23 mouse cellular contexts compared by ENCODE assay signal in the genomic region with DNA sequence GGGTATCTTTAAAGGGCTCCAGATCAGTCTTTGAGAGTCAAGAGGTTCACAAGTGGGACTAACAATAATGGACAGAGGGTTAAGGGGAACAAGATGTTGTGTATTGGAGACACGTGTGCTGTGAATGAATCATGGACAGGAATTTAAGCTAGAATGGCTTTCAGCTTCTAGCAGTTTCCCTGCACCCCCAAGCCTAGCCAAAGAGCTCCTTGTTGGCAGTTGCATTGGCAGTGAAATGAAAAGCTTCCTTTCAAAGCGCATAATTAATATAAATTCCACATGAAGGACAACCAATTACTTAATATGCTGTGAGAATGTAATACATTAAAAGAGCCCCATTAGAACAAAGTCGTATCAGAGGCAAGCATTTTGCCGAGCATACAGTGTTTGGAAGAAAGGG.
DNase-seq lines count a peak whose midpoint lies in the region; ATAC-seq and TF ChIP-seq lines count a peak whose summit lies in the region.
"Had no signal": no experiment of that assay in that cellular context is flagged by ENCODE, and none has a peak within 500 bp of the region (broad histone marks: within the 10 kb centered on the region; RNA-seq: fewer than 3 reads in every experiment).

No protein-coding gene starts in this region.

- H3K4me1 ChIP-seq in forebrain, embryonic 16.5 days (replicated peaks; ENCODE audit: control insufficient read depth, insufficient read depth, low read length): peaks cover 16% of the 10 kb centered on the region
- peaks cover 11% of the 10 kb centered on the region for H3K4me1 ChIP-seq in forebrain, embryonic 13.5 days
- H3K4me1 ChIP-seq in hindbrain, postnatal 0 days (ENCODE audit: insufficient read depth, low read length): no peaks in the 10 kb centered on the region
- H3K4me1 ChIP-seq in hindbrain, embryonic 10.5 days (replicated peaks): peaks cover 33% of the 10 kb centered on the region
- no peaks in the 10 kb centered on the region for H3K4me1 ChIP-seq in midbrain, postnatal 0 days (ENCODE audit: insufficient read depth, low read length)
- H3K4me1 ChIP-seq in midbrain, embryonic 11.5 days (ENCODE audit: control insufficient read depth, insufficient read depth, low read length): peaks cover 2% of the 10 kb centered on the region; the same call in 1 of the 2 replicates

- no peak for TF ChIP-seq CTCF in hindbrain, postnatal 0 days (IDR thresholded peaks at IDR 0.05; ENCODE audit: low read depth)
- no peak for TF ChIP-seq CTCF in midbrain, postnatal 0 days (IDR thresholded peaks at IDR 0.05)

- no peak overlapping the region for H3K4me3 ChIP-seq in forebrain, embryonic 16.5 days (replicated peaks; ENCODE audit: low read length)
- no peak overlapping the region for H3K4me3 ChIP-seq in forebrain, embryonic 13.5 days
- no peak overlapping the region for H3K4me3 ChIP-seq in hindbrain, postnatal 0 days (ENCODE audit: low read length)
- no peak overlapping the region for H3K4me3 ChIP-seq in hindbrain, embryonic 10.5 days
- no peak overlapping the region for H3K4me3 ChIP-seq in midbrain, postnatal 0 days (ENCODE audit: low read depth, low read length)
- H3K4me3 ChIP-seq in midbrain, embryonic 11.5 days (ENCODE audit: low read depth, low read length): no peak overlapping the region
- H3K4me3 ChIP-seq: forebrain, embryonic 12.5 days; heart, adult 2 months had no signal

- H3K27me3 ChIP-seq in forebrain, embryonic 16.5 days (replicated peaks; ENCODE audit: control insufficient read depth, insufficient read depth, low read length): no peaks in the 10 kb centered on the region
- H3K27me3 ChIP-seq in forebrain, embryonic 13.5 days: no peaks in the 10 kb centered on the region; the same call in 1 of the 2 replicates
- peaks cover 5% of the 10 kb centered on the region; the same call in 1 of the 2 replicates for H3K27me3 ChIP-seq in hindbrain, postnatal 0 days (ENCODE audit: insufficient read depth, low read length)
- peaks cover 16% of the 10 kb centered on the region for H3K27me3 ChIP-seq in hindbrain, embryonic 10.5 days (ENCODE audit: insufficient read depth, poor library complexity, severe bottlenecking)
- H3K27me3 ChIP-seq in midbrain, postnatal 0 days (ENCODE audit: insufficient read depth, low read length): no peaks in the 10 kb centered on the region
- no peaks in the 10 kb centered on the region for H3K27me3 ChIP-seq in midbrain, embryonic 11.5 days (ENCODE audit: control insufficient read depth, insufficient read depth, low read length)

- peak; percentile 15; the same call in 1 of the 2 replicates for ATAC-seq in forebrain, embryonic 16.5 days
- ATAC-seq in forebrain, embryonic 13.5 days: no peak
- 0 out of 2 replicates have a peak, but pooled peaks have one; percentile 29 for ATAC-seq in hindbrain, postnatal 0 days
- no peak for ATAC-seq in midbrain, postnatal 0 days (ENCODE audit: low FRiP score)
- no peak for ATAC-seq in midbrain, embryonic 11.5 days (ENCODE audit: low FRiP score)
- ATAC-seq: activated CD4-positive, CD25-positive, alpha-beta regulatory T cell, adult 4 months; CD4-positive, CD25-positive, alpha-beta regulatory T cell, adult 4 months; intestine, postnatal 0 days had no signal

- no peaks in the 10 kb centered on the region for H3K9me3 ChIP-seq in forebrain, embryonic 16.5 days (ENCODE audit: control insufficient read depth, low read length)
- no peaks in the 10 kb centered on the region for H3K9me3 ChIP-seq in forebrain, embryonic 13.5 days (replicated peaks)
- no peaks in the 10 kb centered on the region for H3K9me3 ChIP-seq in hindbrain, postnatal 0 days (ENCODE audit: low read length)
- H3K9me3 ChIP-seq in hindbrain, embryonic 10.5 days: no peaks in the 10 kb centered on the region
- no peaks in the 10 kb centered on the region for H3K9me3 ChIP-seq in midbrain, postnatal 0 days (ENCODE audit: low read length)
- H3K9me3 ChIP-seq in midbrain, embryonic 11.5 days (ENCODE audit: control insufficient read depth, low read length): no peaks in the 10 kb centered on the region
- H3K9me3 ChIP-seq: forebrain, embryonic 12.5 days had no signal

- no peaks in the 10 kb centered on the region for H3K36me3 ChIP-seq in forebrain, embryonic 16.5 days (ENCODE audit: control insufficient read depth, insufficient read depth)
- no peaks in the 10 kb centered on the region for H3K36me3 ChIP-seq in forebrain, embryonic 13.5 days (ENCODE audit: poor library complexity, severe bottlenecking)
- no peaks in the 10 kb centered on the region for H3K36me3 ChIP-seq in hindbrain, postnatal 0 days (ENCODE audit: insufficient read depth, low read length)
- no peaks in the 10 kb centered on the region for H3K36me3 ChIP-seq in hindbrain, embryonic 10.5 days
- no peaks in the 10 kb centered on the region for H3K36me3 ChIP-seq in midbrain, postnatal 0 days (ENCODE audit: insufficient read depth, low read length)
- no peaks in the 10 kb centered on the region for H3K36me3 ChIP-seq in midbrain, embryonic 11.5 days (ENCODE audit: control insufficient read depth, insufficient read depth, low read length)
- H3K36me3 ChIP-seq: forebrain, embryonic 12.5 days had no signal

- H3K9ac ChIP-seq in forebrain, embryonic 16.5 days (replicated peaks; ENCODE audit: low read depth, low read length): no peak overlapping the region
- H3K9ac ChIP-seq in forebrain, embryonic 13.5 days: no peak overlapping the region
- H3K9ac ChIP-seq in hindbrain, postnatal 0 days (replicated peaks; ENCODE audit: low read length): no peak overlapping the region
- H3K9ac ChIP-seq in midbrain, postnatal 0 days (replicated peaks; ENCODE audit: low read length, poor library complexity, severe bottlenecking): no peak overlapping the region
- no peak overlapping the region for H3K9ac ChIP-seq in midbrain, embryonic 11.5 days (ENCODE audit: low read length)
- H3K9ac ChIP-seq: forebrain, embryonic 12.5 days; hindbrain, embryonic 14.5 days had no signal

- WGBS in forebrain, embryonic 16.5 days: 21% methylated on average over 4 of the region's 4 CpGs
- WGBS in forebrain, embryonic 13.5 days: 34% methylated on average over 4 of the region's 4 CpGs
- WGBS in hindbrain, postnatal 0 days: 52% methylated on average over 4 of the region's 4 CpGs
- 83% methylated on average over 4 of the region's 4 CpGs for WGBS in hindbrain, embryonic 10.5 days
- WGBS in midbrain, postnatal 0 days: 64% methylated on average over 4 of the region's 4 CpGs
- 79% methylated on average over 4 of the region's 4 CpGs for WGBS in midbrain, embryonic 11.5 days

- H3K4me2 ChIP-seq in forebrain, embryonic 16.5 days (ENCODE audit: low read length): no peak overlapping the region
- H3K4me2 ChIP-seq in forebrain, embryonic 13.5 days: no peak overlapping the region
- H3K4me2 ChIP-seq in hindbrain, postnatal 0 days (ENCODE audit: low read depth, low read length): no peak overlapping the region
- H3K4me2 ChIP-seq in midbrain, postnatal 0 days (ENCODE audit: low read depth, low read length, poor library complexity, severe bottlenecking): no peak overlapping the region
- H3K4me2 ChIP-seq in midbrain, embryonic 11.5 days: no peak overlapping the region
- H3K4me2 ChIP-seq: forebrain, embryonic 12.5 days; heart, embryonic 11.5 days; hindbrain, embryonic 14.5 days had no signal

- peak; percentile 23 for DNase-seq in hindbrain, postnatal 0 days (ENCODE audit: low spot score)
- no peak for DNase-seq in hindbrain, embryonic 10.5 days (ENCODE audit: low spot score)
- peak; percentile 32 for DNase-seq in midbrain, postnatal 0 days (ENCODE audit: low spot score)
- no peak for DNase-seq in midbrain, embryonic 11.5 days (ENCODE audit: low spot score, missing footprints)
- DNase-seq in cerebellum, postnatal 4 days (ENCODE audit: low spot score in 2 of 2): no peak
- DNase-seq: adrenal gland, adult 8-10 months; adrenal gland, postnatal 25 days; cerebellum, adult 18-20 months; cerebellum, adult 9-10 months; cerebellum, postnatal 14 days; gastrocnemius, postnatal 10 days; gastrocnemius, postnatal 36 days; heart, adult 2 months; heart, postnatal 36 days; kidney, adult 2 months had no signal

- H3K27ac ChIP-seq in forebrain, embryonic 16.5 days (ENCODE audit: low read length): no peak overlapping the region
- H3K27ac ChIP-seq in forebrain, embryonic 13.5 days: no peak overlapping the region
- no peak overlapping the region for H3K27ac ChIP-seq in hindbrain, postnatal 0 days
- no peak overlapping the region for H3K27ac ChIP-seq in hindbrain, embryonic 10.5 days
- H3K27ac ChIP-seq in midbrain, postnatal 0 days (ENCODE audit: low read depth, low read length): no peak overlapping the region
- H3K27ac ChIP-seq in midbrain, embryonic 11.5 days (ENCODE audit: low read depth, low read length): no peak overlapping the region
- H3K27ac ChIP-seq: forebrain, embryonic 12.5 days; heart, adult 2 months; hindbrain, embryonic 14.5 days had no signal

Comparison
In these comparisons a context has a peak if more than half of its experiments do, and no peak if none do; other contexts are left out.
1. ATAC-seq: peak in forebrain, embryonic 16.5 days (single experiment) and hindbrain, postnatal 0 days (single experiment); none in forebrain, embryonic 13.5 days (single experiment), midbrain, postnatal 0 days (single experiment) and midbrain, embryonic 11.5 days (single experiment).
2. DNase-seq: peak in hindbrain, postnatal 0 days (single experiment) and midbrain, postnatal 0 days (single experiment); none in hindbrain, embryonic 10.5 days (single experiment), midbrain, embryonic 11.5 days (single experiment) and cerebellum, postnatal 4 days (0 of 2).